Mouse (Mus musculus) lung, embryonic 15.5 days (tissue): ENCODE results near the gene Crls1. TPM values are rescaled to one million over a fixed set of nuclear protein-coding genes. Genes with fewer than 3 reads are reported as not detected.

ENCODE experiments used
- ATAC-seq: fragments of 200-750 bp; cut with Nextera tagmentation; 2 replicates; pipeline ENCODE4 v1.8.0; 2017; ENCODE audit warnings: moderate number of reproducible peaks, borderline replicate concordance; ENCODE audit not compliant: low FRiP score, low TSS enrichment; ENCODE audit errors: extremely low read depth
- H3K27ac ChIP-seq: fragments of 300-500 bp; sonication (generic); 2 replicates; pipeline ENCODE4 v1.5.1; 2015; ENCODE audit warnings: moderate library complexity, mild to moderate bottlenecking, inconsistent platforms
- H3K27me3 ChIP-seq: fragments of 300-500 bp; sonication (generic); 2 replicates; pipeline ENCODE4 v1.6.1; 2015; ENCODE audit warnings: inconsistent platforms
- H3K36me3 ChIP-seq: fragments of 300-500 bp; sonication (generic); 2 replicates; pipeline ENCODE4 v1.6.1; 2015; ENCODE audit warnings: inconsistent platforms
- H3K4me1 ChIP-seq: fragments of 300-500 bp; sonication (generic); 2 replicates; pipeline ENCODE4 v1.6.1; 2015; ENCODE audit warnings: inconsistent platforms
- H3K4me2 ChIP-seq: fragments of 300-500 bp; sonication (generic); 2 replicates; pipeline ENCODE4 v1.6.1; 2015; ENCODE audit warnings: inconsistent platforms, mild to moderate bottlenecking, moderate library complexity
- H3K4me3 ChIP-seq: fragments of 300-500 bp; sonication (generic); 2 replicates; pipeline ENCODE4 v1.5.1; 2015; ENCODE audit warnings: mild to moderate bottlenecking, inconsistent platforms
- H3K9ac ChIP-seq: fragments of 300-500 bp; sonication (generic); 2 replicates; pipeline ENCODE4 v1.6.1; 2015; ENCODE audit warnings: inconsistent platforms
- H3K9me3 ChIP-seq: fragments of 300-500 bp; sonication (generic); 2 replicates; pipeline ENCODE4 v1.6.1; 2016; ENCODE audit warnings: inconsistent platforms
- WGBS: fragments of 180-500 bp; shearing (Covaris S2); methylation state at CpG from one replicate; pipeline ENCODE4 v1.1.7; 2015; 5-methylcytosine and 5-hydroxymethylcytosine counted together
- polyA plus RNA-seq: library from polyadenylated mRNA; unstranded; fragments of >200 nt; fragmentation: Nextera tagmentation; extraction: Ambion mirVana; gene quantifications from 2 replicates; pipeline ENCODE4 v1.2.1, GENCODE M21; 2015

Gene Crls1
- polyA plus RNA-seq = 22.6 and 23.0 TPM in 2 replicates

- peak; percentile 86 for ATAC-seq
- H3K4me1 ChIP-seq = peaks cover 11% of the 10 kb centered on the region
- H3K27me3 ChIP-seq = no peaks in the 10 kb centered on the region
- H3K36me3 ChIP-seq = peaks cover 12% of the 10 kb centered on the region; the same call in 1 of the 2 replicates
- H3K27ac ChIP-seq = peak within 1 kb of the TSS; percentile 89
- peak within 1 kb of the TSS; percentile 88 for H3K9ac ChIP-seq
- under 1% methylated on average over 56 of the region's 96 CpGs for whole genome bisulfite sequencing
- H3K9me3 ChIP-seq = no peaks in the 10 kb centered on the region
- peak within 1 kb of the TSS; percentile 67 for H3K4me2 ChIP-seq
- peak within 1 kb of the TSS; percentile 85 for H3K4me3 ChIP-seq
Observed at GRCm38 (mm10) chr2:132846407-132847358, at the start of gene Crls1. TSS of gene Crls1 (plus strand) at chr2:132846666.

- Histone ChIP-seq H3K4me3 (no peak overlapping the region), H3K27ac (no peak overlapping the region), H3K36me3 (peaks cover 42% of the 10 kb centered on the region), H3K9ac (no peak overlapping the region), H3K4me1 (no peaks in the 10 kb centered on the region), H3K27me3 (no peaks in the 10 kb centered on the region), H3K4me2 (no peak overlapping the region), H3K9me3 (no peaks in the 10 kb centered on the region)
- 82% methylated on average over 2 of the region's 2 CpGs for WGBS
- no peak for ATAC-seq
Observed at GRCm38 (mm10) chr2:132802976-132803375, 43.5 kb upstream of the Crls1 start.

GRCm38 (mm10) chr2:132815608-132816314 is 30.7 kb upstream of the Crls1 start, which contains the start of the genes Trmt6 and Mcm8:
TSS of gene Trmt6 (minus strand) at chr2:132816055.
TSS of gene Mcm8 (plus strand) at chr2:132816141.
- H3K9me3 ChIP-seq = no peaks in the 10 kb centered on the region
- peak; percentile 100 for ATAC-seq
- peaks cover 18% of the 10 kb centered on the region for H3K4me1 ChIP-seq
- H3K9ac ChIP-seq = peak within 1 kb of the TSS; percentile 80
- peaks cover 9% of the 10 kb centered on the region for H3K36me3 ChIP-seq
- H3K4me2 ChIP-seq = peak within 1 kb of the TSS; percentile 76
- under 1% methylated on average over 59 of the region's 59 CpGs for WGBS
- H3K27me3 ChIP-seq = no peaks in the 10 kb centered on the region
- H3K4me3 ChIP-seq = peak within 1 kb of the TSS; percentile 86
- H3K27ac ChIP-seq = peak within 1 kb of the TSS; percentile 80

GRCm38 (mm10) chr2:132841071-132841470 is 5.4 kb upstream of the Crls1 start:
- Histone ChIP-seq H3K4me2 (no peak overlapping the region), H3K4me3 (no peak overlapping the region), H3K9me3 (no peaks in the 10 kb centered on the region), H3K27me3 (no peaks in the 10 kb centered on the region), H3K9ac (no peak overlapping the region), H3K4me1 (no peaks in the 10 kb centered on the region), H3K36me3 (peaks cover 29% of the 10 kb centered on the region; the same call in 1 of the 2 replicates), H3K27ac (no peak overlapping the region)
- WGBS = 96% methylated on average over 4 of the region's 4 CpGs
- ATAC-seq = no peak

GRCm38 (mm10) chr2:132847581-132847980 is 1.1 kb downstream of the Crls1 start:
- peaks cover 11% of the 10 kb centered on the region for H3K4me1 ChIP-seq
- H3K36me3 ChIP-seq = peaks cover 10% of the 10 kb centered on the region; the same call in 1 of the 2 replicates
- H3K4me3 ChIP-seq = peak overlapping the region; percentile 85
- peak overlapping the region; percentile 67 for H3K4me2 ChIP-seq
- H3K27ac ChIP-seq = no peak overlapping the region
- ATAC-seq = no peak
- H3K9ac ChIP-seq = peak overlapping the region; percentile 88
- WGBS = 23% methylated on average over 7 of the region's 7 CpGs
- no peaks in the 10 kb centered on the region for H3K9me3 ChIP-seq
- H3K27me3 ChIP-seq = no peaks in the 10 kb centered on the region

GRCm38 (mm10) chr2:132848361-132848760 is 1.9 kb downstream of the Crls1 start:
- Histone ChIP-seq H3K4me2 (no peak overlapping the region; the same call in 1 of the 2 replicates), H3K27ac (no peak overlapping the region), H3K9me3 (no peaks in the 10 kb centered on the region), H3K9ac (0 out of 2 replicates have a peak overlapping the region, but pooled peaks have one; percentile 88), H3K4me1 (peaks cover 11% of the 10 kb centered on the region), H3K27me3 (no peaks in the 10 kb centered on the region), H3K36me3 (peaks cover 10% of the 10 kb centered on the region; the same call in 1 of the 2 replicates), H3K4me3 (peak overlapping the region; percentile 85; the same call in 1 of the 2 replicates)
- 89% methylated on average over 4 of the region's 4 CpGs for WGBS
- ATAC-seq = no peak

GRCm38 (mm10) chr2:132849141-132849540 is 2.7 kb downstream of the Crls1 start:
- no peak overlapping the region for H3K9ac ChIP-seq
- H3K36me3 ChIP-seq = peaks cover 10% of the 10 kb centered on the region; the same call in 1 of the 2 replicates
- no peak overlapping the region for H3K27ac ChIP-seq
- no peak for ATAC-seq
- no peaks in the 10 kb centered on the region for H3K27me3 ChIP-seq
- peaks cover 11% of the 10 kb centered on the region for H3K4me1 ChIP-seq
- H3K4me3 ChIP-seq = no peak overlapping the region
- WGBS = 88% methylated on average over 6 of the region's 6 CpGs
- no peaks in the 10 kb centered on the region for H3K9me3 ChIP-seq
- no peak overlapping the region for H3K4me2 ChIP-seq

GRCm38 (mm10) chr2:132853051-132853450 is 6.6 kb downstream of the Crls1 start:
- Histone ChIP-seq H3K36me3 (peaks cover 10% of the 10 kb centered on the region; the same call in 1 of the 2 replicates), H3K4me1 (0 out of 2 replicates have a peak, but pooled peaks cover 4% of the 10 kb centered on the region), H3K27ac (no peak overlapping the region), H3K9me3 (no peaks in the 10 kb centered on the region), H3K4me3 (no peak overlapping the region), H3K9ac (no peak overlapping the region), H3K27me3 (no peaks in the 10 kb centered on the region), H3K4me2 (no peak overlapping the region)
- no peak for ATAC-seq
- 88% methylated on average over 1 of the region's 1 CpGs for WGBS

- peaks cover 5% of the 10 kb centered on the region; the same call in 1 of the 2 replicates for H3K36me3 ChIP-seq
- H3K9me3 ChIP-seq = no peaks in the 10 kb centered on the region
- no peak overlapping the region for H3K9ac ChIP-seq
- no peaks in the 10 kb centered on the region for H3K27me3 ChIP-seq
- no peak for ATAC-seq
- WGBS = 73% methylated on average over 5 of the region's 5 CpGs
- H3K27ac ChIP-seq = no peak overlapping the region
- no peaks in the 10 kb centered on the region for H3K4me1 ChIP-seq
- no peak overlapping the region for H3K4me3 ChIP-seq
- no peak overlapping the region for H3K4me2 ChIP-seq
Observed at GRCm38 (mm10) chr2:132856333-132856732, 9.9 kb downstream of the Crls1 start.

GRCm38 (mm10) chr2:132860435-132860834 is 14.0 kb downstream of the Crls1 start:
- no peaks in the 10 kb centered on the region for H3K9me3 ChIP-seq
- H3K4me1 ChIP-seq = no peaks in the 10 kb centered on the region
- H3K4me3 ChIP-seq = no peak overlapping the region
- no peak overlapping the region for H3K4me2 ChIP-seq
- H3K9ac ChIP-seq = no peak overlapping the region
- no peaks in the 10 kb centered on the region for H3K27me3 ChIP-seq
- peaks cover 6% of the 10 kb centered on the region; the same call in 1 of the 2 replicates for H3K36me3 ChIP-seq
- ATAC-seq = no peak
- H3K27ac ChIP-seq = no peak overlapping the region

- H3K27me3 ChIP-seq = no peaks in the 10 kb centered on the region
- H3K4me1 ChIP-seq = no peaks in the 10 kb centered on the region
- 90% methylated on average over 2 of the region's 2 CpGs for WGBS
- no peaks in the 10 kb centered on the region for H3K9me3 ChIP-seq
- H3K9ac ChIP-seq = no peak overlapping the region
- no peak for ATAC-seq
- no peak overlapping the region for H3K27ac ChIP-seq
- H3K4me2 ChIP-seq = no peak overlapping the region
- H3K4me3 ChIP-seq = no peak overlapping the region
- H3K36me3 ChIP-seq = peaks cover 9% of the 10 kb centered on the region; the same call in 1 of the 2 replicates
Observed at GRCm38 (mm10) chr2:132861456-132861855, 15.0 kb downstream of the Crls1 start.
